Mouse (Mus musculus) natural killer cell, adult 2 months (primary cell): ENCODE measurements around the gene Slc25a29.

Experiments used
- DNase-seq, 2 experiments: peaks; one replicate each; pipeline ENCODE4 v3.0.0; 2022; ENCODE audit warnings: low spot score in 2 of 2

Gene Slc25a29

DNA sequence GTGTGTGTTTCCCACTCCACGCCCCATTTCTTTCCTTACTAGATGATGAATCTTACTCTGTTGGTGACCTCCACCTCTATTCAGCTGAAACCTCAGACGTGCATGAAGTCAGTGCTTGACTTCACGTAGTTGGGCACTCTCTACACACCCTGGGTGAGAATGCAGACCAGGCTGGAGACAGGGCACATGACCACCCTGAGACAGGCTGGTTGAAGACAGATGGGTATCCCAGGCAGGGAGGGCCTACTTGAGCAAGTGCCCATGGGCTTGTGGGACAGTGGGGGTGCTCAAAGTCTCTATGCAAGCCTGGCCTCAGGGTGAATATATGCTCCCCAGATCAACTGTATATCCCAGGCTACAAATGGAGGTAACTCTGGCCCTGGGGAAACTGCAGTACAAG lies 1.3 kb downstream of the Slc25a29 start:
- no peak for DNase-seq

GRCm38 (mm10) chr12:108833408-108833807 lies 2.3 kb downstream of the Slc25a29 start:
- no peak for DNase-seq

DNA sequence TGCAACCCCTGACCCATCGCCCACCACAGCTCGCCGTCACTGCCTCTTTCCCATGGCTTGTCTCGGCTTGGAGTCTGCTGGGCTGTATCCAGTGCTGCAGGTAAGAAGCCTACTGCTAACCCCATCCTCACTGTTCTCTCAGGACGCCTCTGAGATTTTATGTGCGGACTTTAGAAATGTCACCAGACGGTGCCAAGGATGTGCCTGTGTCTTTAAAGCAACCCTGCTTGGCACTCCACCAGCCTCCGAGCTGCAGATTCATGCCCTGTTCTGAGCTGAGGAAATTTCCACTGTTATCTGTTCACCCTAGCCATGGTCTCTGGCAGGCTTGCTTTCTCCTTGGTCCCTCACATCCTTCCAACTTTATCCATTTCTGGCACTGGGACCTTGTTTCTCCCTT lies 2.8 kb downstream of the Slc25a29 start:
- no peak for DNase-seq

GRCm38 (mm10) chr12:108831966-108832643 lies 3.6 kb downstream of the Slc25a29 start:
- DNase-seq = no peak

DNA sequence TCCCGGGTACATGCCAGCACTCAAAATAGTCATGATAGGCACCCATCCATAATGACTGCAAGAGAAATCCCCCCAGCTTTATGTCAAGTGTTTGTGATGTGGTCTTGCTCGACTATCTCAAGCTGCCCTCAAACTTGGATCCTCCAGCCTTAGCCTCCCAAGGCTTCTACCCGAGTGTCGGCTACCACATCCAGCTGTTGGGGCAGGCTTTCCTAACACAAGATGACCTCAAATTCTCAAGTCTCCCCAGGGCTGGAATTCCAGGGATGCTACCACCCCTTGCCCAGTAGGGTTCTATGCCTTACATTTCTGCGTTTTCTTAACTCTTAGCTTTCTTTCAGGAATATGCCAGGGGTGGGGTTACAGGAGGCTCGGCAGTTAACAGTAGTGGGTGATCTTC lies 5.3 kb downstream of the Slc25a29 start:
- no peak for DNase-seq

DNA sequence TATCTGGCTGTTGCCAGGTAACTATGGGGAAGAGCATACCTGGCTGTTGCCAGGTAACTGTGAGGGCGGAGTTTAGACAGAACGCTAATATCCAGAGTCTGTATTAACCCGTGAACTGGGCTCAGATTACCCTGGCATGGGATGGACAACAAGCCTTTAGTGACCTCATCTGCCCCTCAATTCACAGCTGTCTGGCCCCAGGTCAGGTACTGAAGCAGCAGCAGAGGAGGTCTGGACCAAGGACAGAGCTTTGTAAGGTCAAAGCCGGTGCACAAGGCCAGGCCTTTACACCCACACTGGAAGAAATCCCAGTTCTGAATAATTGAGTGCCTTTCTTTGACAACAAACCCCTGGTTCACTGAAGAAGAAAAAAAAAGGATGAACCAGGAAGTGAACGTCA lies 6.0 kb downstream of the Slc25a29 start:
- no peak for DNase-seq

- no peak for DNase-seq
These were observed 8.0 kb downstream of the Slc25a29 start for GRCm38 (mm10) chr12:108827641-108828040.

GRCm38 (mm10) chr12:108826958-108827535 lies 8.6 kb downstream of the Slc25a29 start:
- no peak for DNase-seq

DNA sequence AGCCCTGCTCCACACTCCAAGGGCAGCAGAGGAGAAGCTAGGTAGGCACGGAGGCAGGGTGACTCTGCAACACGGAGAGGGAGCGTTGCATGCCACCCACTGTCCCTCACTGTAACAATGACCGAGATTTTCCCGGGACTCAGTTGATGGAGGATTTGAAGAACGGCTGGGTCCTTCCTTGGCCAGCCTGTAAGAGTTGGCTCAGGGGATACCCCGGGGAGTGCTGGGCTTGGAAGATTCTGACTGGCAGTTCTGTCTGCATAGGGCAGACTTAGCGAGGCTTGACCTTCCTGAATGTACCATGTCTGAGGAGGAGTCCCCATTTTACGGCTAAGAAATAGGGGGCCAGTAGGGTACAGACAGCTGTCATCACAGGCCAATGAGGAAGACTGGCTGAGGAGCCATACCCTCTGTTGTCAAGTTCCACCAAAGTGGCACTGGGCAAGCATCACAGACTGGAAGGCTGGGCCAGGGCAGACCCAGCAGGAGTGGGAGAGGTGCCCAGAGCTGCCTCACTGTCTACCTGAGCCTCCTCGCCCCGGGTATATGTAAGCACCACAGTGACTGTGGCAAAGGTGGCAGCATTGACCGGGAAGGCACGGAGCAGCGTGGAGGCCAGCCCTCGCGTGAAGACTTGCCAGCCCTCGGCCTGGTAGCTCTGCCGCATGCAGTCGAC lies 9.3 kb downstream of the Slc25a29 start:
- no peak for DNase-seq

GRCm38 (mm10) chr12:108825561-108826224 lies 10.0 kb downstream of the Slc25a29 start:
- no peak for DNase-seq

GRCm38 (mm10) chr12:108824225-108824874 lies 11.3 kb downstream of the Slc25a29 start:
- DNase-seq = no peak

DNA sequence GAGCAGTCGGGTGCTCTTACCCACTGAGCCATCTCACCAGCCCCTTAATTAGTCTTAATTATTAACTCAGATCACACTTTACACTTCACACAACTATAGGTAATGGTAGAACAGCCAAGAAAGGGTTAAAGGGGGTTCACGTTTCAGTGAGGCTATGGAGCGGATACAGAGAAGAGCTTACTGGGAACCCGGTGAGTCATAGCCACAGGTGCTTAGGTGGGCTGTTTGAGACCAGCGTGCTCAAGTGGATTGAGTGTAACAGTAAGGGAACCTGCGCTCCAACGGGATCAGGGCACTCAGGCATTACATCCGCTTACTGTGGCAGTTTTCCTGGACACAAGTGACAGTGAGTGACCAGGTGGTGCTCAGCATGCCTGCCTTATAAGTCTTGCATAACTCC lies 12.6 kb downstream of the Slc25a29 start:
- DNase-seq = no peak

DNA sequence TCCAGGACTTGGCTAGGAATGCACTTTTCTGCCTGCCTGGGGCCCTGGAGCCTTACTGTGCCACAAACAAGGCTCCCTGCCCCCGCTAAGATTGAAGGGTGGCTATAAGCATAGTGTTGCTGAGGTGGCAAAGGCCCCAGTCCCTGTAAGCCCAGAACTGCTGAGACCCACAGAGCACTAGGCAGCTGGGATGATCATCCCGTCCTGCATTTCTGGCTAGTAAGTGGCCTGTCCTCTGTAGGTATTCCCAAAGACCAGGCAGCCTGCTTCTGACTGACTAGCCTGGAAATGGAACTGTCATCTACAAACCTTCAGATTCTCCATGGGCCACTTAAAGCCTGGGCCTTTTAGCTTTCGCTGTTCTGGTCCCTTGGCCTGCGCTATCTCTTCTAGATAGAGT lies 15.2 kb downstream of the Slc25a29 start:
- no peak for DNase-seq

GRCm38 (mm10) chr12:108816569-108816968 lies 19.1 kb downstream of the Slc25a29 start:
- DNase-seq = no peak

DNA sequence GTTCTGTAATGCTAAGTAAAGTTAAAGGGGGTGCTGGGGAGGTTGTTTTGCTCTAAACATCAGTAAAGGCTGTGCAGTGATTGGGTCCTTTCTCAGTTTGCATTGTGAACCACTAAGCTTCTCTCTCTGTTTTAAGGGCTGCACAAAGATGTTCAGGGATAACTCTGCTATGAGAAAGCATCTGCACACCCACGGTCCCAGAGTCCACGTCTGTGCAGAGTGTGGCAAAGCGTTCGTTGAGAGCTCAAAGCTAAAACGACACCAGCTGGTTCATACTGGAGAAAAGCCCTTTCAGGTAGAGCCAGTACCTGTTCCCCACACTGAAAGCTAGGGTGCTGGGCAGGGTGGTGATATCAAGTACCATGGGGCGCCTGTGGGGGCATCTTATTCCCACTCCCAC lies 21.2 kb downstream of the Slc25a29 start:
- no peak for DNase-seq

GRCm38 (mm10) chr12:108812463-108812862 lies 23.2 kb downstream of the Slc25a29 start:
- DNase-seq = no peak

DNA sequence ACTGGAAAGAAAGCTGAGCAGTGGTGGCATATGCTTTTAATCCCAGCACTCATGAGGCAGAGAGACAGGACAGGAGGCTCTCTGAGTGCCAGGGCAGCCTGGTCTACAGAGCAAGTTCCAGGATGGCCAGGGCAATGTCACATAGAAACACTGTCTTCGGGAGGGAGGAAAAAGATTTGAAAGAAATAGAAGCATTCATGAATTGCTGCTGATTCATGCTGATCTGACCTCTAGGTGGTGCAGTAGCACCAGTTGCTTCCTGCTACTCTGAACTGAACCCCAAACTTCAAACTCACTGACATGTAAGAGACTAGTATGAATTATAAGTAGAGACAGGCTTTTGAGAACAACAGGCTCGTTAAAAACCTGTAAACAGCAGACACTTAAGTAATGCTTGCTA lies 24.6 kb downstream of the Slc25a29 start:
- DNase-seq = peak in 1 of 2 experiments; percentile 17

GRCm38 (mm10) chr12:108810309-108810708 lies 25.4 kb downstream of the Slc25a29 start:
- DNase-seq = no peak

- DNase-seq = no peak
These were observed 25.9 kb downstream of the Slc25a29 start for GRCm38 (mm10) chr12:108809771-108810170.

- no peak for DNase-seq
These were observed 27.2 kb downstream of the Slc25a29 start for GRCm38 (mm10) chr12:108808465-108808864.

GRCm38 (mm10) chr12:108804388-108804787 lies 31.3 kb downstream of the Slc25a29 start:
- no peak for DNase-seq

GRCm38 (mm10) chr12:108801613-108802012 lies 34.1 kb downstream of the Slc25a29 start:
- DNase-seq = no peak
